Mouse (Mus musculus): ENCODE results near the gene Sftpd.

The Sftpd gene

DNA sequence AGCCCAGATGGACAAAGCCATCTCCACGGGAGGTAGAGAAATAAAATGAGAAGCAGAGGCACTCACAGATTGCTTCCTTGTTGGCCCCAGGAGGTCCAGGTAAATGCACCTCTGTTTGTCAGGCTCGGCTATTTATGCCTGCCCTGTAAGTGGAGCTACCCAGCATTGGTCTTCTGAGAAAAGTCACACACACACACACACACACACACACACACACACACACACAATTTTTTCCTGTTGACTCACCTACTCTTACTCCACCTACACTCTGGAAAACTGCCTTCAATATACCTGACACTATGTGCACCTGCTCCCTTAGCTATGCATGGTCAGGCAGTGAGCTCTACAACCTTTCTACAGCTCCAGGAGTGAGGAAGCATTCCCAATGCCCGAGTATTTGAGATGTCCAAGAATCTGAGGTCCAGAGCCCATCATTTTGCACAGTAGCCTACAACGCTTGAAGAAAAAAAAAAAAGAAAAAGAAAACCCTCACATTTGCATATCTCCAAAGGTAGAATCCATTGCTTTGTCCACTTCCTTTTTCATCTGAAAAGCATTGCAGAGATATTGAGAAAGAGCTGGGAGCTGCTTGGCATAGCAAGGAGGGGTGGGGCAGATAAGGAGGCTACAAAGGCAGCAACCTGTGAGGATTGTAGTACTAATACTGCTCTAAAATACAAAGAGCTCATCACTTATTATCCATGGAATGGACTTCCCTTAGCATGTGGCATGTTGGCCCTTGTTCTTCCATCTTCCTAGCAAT lies at the start of gene Sftpd:
Sftpd (minus strand) TSS at position 91 of the 763 bp plus-strand sequence.
- POLR2A ChIA-PET: interaction anchor here in 1 of 4 experiments (0.8 kb wide), 1 partner anchor 12 kb away, joined by 3 read pairs; no protein-coding TSS in a partner anchor
- CTCF ChIA-PET: no interaction called here

GRCm38 (mm10) chr14:41198037-41198730 lies 13.2 kb upstream of the Sftpd start:
- POLR2A ChIA-PET: no interaction called here

GRCm38 (mm10) chr14:41189496-41189895 lies 4.5 kb upstream of the Sftpd start:
- POLR2A ChIA-PET: no interaction called here
- CTCF ChIA-PET: no interaction called here

More at GRCm38 (mm10) chr14:41198037-41198730, 13.2 kb upstream of the Sftpd start:
- CTCF ChIA-PET: no interaction called here

- ChIA-PET CTCF (no interaction called here), POLR2A (no interaction called here)
Measured at GRCm38 (mm10) chr14:41174802-41175201, 10.1 kb downstream of the Sftpd start.

DNA sequence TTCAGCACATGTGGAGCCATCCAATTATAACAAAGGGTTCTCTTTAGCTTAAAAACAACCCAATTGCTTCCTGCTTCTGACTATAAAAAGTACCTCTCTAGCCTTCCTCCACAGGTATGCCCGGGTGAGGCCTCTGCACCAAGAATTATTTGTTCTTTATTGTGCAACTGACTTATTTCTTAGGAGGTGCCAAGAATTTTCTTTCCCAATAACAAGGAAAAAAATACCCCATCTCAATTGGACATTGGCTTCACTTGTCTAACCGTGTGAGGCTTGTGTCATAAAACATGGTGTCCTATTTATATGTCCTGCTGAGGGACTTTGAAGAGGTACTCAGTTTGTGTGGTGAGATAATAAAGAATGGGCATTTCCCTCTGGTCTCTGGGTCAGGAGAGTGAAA lies 14.4 kb downstream of the Sftpd start:
- ChIA-PET CTCF (interaction anchor here in 1 of 4 experiments (0.6 kb wide), 1 partner anchor 8 kb away, joined by 3 read pairs; no protein-coding TSS in a partner anchor), POLR2A (no interaction called here)

DNA sequence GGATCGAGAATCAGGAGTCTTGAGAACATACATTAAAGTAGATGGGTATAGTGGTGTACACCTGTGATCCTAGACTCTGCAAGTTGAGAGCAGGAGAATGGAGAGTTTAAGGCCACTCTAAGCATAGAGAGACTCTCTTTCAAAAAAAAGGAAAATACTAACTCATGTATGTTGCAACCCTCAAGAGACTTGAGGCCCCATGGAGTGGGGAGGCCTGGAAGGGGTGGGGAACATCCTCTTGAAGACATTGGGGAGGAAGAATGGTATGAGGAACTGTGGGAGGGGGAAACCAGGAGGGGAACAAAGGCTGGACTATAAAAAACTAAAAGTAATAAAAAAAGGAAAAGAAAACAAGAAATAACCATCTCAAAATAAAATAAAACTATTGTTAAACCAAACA lies 16.4 kb downstream of the Sftpd start:
- ChIA-PET POLR2A (no interaction called here), CTCF (no interaction called here)

- CTCF ChIA-PET: no interaction called here
- POLR2A ChIA-PET: no interaction called here
Measured at GRCm38 (mm10) chr14:41167278-41167677, 17.7 kb downstream of the Sftpd start.

DNA sequence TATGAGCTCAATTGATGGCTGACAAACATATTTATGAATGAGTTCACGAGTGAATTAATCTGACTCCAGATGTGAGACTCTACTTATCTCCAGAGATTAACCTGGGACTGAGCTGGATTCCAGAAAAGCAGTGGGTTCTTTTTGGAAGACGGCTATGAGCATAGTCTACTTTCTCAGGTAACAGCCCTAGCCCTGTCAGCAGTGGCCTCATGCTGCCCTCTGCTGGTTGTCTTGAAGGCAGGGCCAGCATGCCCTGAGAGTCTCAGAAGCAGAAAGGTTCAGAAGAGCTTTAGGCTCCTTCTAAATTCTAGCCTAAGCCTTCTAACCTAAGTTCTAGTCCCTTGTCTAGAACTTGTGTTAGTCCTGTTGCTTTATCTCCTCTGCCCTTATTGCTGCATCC lies 22.3 kb downstream of the Sftpd start:
- CTCF ChIA-PET: interaction anchor here (0.6 to 2.7 kb wide), 26 partner anchors 8 to 194 kb away, joined by 3 to 30 read pairs (median 5); no protein-coding TSS in a partner anchor
- POLR2A ChIA-PET: interaction anchor here in 2 of 4 experiments (0.7 to 0.9 kb wide), 3 partner anchors 72 to 1702 kb away, joined by 3 to 4 read pairs (median 4); no protein-coding TSS in a partner anchor

DNA sequence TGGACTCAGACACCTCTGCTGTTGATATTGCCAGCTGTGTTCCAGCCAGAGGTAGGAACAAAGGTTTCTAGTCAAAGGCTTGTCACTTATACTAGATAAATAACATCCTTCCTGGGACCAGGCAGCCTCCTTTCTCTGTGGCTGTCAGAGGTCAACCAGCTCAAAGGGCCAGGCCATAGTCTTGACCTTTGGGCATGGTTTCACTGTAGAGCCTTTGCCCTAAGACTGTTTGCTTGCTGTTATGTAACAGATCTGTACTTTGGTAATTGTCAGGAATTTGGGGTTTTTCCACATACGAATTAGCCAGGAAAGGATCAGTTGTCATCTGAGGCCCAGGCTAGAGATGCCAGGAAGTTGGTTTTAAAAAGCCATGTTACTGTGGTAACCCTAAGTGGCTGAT lies 24.2 kb downstream of the Sftpd start:
- CTCF ChIA-PET: interaction anchor here in 3 of 4 experiments (0.7 to 2.5 kb wide), 5 partner anchors 13 to 402 kb away, joined by 3 to 30 read pairs (median 3); no protein-coding TSS in a partner anchor
- POLR2A ChIA-PET: no interaction called here

- ChIA-PET CTCF (no interaction called here), POLR2A (no interaction called here)
Measured at GRCm38 (mm10) chr14:41160076-41160475, 24.9 kb downstream of the Sftpd start.

DNA sequence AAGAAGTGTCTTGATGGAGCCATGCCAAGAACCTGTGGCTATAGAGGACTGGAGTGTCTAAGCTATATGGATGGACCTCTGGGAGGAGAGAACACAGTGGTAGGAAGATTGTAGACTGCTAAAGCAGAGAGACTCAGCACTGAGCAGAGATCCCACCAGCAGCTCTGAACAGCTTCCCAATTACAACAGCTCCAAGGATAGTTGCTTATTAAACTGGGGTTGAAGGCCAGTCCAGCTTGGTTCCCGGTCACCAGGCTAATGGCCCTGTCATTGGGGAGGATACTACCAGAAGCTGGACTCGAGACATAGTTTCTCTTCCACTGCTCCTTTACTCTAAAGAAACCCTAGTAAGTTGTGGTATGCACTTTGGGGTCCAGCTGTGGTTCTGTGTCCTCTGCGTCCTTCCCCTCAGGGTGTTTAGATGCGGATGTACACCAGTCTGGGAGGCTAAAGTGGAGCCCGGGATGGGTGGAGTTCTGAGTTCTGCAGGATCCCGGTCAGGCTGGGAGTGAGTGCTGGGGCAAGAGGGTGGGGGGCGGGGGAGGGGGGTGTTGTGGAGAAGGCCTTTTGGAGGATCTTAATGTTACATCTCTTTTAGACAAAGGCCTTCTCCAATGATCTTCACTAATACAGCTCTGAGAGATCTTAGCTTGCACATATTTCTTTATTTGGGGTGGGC lies 33.6 kb downstream of the Sftpd start, which contains the start of gene Mbl1:
Mbl1 (plus strand) TSS at position 239 of the 679 bp plus-strand sequence.
- POLR2A ChIA-PET: interaction anchor here in 1 of 4 experiments (0.8 kb wide), 1 partner anchor 480 kb away, joined by 3 read pairs; no protein-coding TSS in a partner anchor
- CTCF ChIA-PET: no interaction called here

DNA sequence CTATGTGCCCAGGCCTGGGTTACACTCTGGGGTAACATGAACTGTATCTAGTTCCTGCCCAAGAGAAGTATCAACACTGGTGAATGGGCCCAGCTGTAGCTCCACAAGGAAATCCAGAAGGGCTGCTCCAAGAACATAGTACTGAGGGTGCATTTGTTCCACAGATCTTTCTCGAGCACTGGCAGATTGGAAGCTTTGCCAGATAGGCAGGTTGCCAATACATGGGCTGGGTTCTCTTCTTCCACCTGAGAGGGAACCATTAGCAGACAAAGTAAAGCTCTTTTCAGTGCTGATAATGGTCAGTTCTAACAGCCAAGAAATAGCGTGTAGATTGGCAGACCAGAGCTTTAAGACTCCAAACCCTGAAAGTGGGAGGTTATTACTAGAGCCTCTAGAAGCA lies 37.6 kb downstream of the Sftpd start:
- POLR2A ChIA-PET: interaction anchor here in 1 of 4 experiments (1.1 kb wide), 1 partner anchor 11 kb away, joined by 4 read pairs; no protein-coding TSS in a partner anchor
- CTCF ChIA-PET: interaction anchor here in 1 of 4 experiments (0.6 kb wide), 1 partner anchor 13 kb away, joined by 3 read pairs; no protein-coding TSS in a partner anchor

GRCm38 (mm10) chr14:41146922-41147321 lies 38.0 kb downstream of the Sftpd start:
- CTCF ChIA-PET: no interaction called here
- POLR2A ChIA-PET: no interaction called here

DNA sequence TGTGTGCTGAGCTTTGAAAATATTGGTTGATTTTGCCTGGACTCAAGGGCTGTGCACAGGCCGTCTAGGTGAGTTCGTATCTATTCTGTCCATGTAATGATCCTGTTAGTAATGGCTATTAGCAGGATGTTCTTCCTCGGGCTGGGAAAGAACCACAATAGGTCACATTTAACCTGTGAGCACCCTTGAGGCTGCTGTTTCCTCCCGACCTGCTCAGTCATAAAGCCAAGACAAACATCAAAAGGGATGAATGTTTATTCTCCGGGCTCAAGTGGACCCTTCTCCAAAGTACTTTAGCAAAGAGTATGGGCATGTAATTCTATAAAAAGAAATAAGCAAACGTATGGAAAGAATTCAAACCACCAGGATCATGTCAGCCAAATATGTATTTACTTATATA lies 38.9 kb downstream of the Sftpd start:
- ChIA-PET POLR2A (no interaction called here), CTCF (no interaction called here)

DNA sequence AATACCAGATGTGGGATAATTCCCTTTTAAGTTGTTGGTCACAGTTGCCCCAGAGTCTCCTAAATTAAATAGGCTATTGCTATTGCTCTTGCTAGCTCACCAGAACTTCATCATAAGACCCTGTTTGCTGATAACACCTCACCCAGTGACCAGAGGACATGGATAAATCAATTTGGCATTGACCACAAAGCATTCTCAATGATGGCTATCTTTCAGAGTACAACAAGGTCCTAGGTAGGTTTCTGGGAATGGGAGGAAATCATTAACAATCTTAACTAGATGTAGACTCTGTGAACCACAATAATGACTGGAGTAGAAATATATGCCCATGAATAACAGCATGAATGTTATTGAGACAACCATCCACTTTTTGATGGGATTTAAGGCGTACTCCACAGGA lies 44.3 kb downstream of the Sftpd start:
- ChIA-PET CTCF (no interaction called here), POLR2A (no interaction called here)

DNA sequence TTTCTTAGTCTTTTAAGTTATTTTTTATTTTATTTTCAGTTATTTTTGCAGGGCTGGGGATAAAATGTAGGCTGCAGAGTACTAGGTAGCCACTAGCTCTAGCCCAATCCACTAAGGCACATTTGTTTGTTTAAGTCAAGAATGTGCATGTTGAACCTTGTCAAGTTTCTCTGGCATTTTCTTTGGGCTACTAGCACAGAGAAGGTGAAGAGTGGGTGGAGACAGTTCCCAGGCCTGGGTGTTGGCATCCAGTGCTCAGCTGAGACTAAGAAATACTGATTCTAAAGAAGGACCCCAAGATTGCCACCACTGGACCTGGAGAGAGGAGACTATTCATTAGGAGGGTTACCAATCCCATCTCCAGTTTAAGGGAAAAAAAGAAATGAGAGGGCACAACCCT lies 47.9 kb downstream of the Sftpd start:
- CTCF ChIA-PET: no interaction called here
- POLR2A ChIA-PET: no interaction called here

- ChIA-PET CTCF (no interaction called here), POLR2A (interaction anchor here in 1 of 4 experiments (0.7 kb wide), 1 partner anchor 280 kb away, joined by 3 read pairs; no protein-coding TSS in a partner anchor)
Measured at GRCm38 (mm10) chr14:41131540-41131939, 53.4 kb downstream of the Sftpd start, which contains the start of gene Sftpa1. Sftpa1 (plus strand) TSS chr14:41131782.

DNA sequence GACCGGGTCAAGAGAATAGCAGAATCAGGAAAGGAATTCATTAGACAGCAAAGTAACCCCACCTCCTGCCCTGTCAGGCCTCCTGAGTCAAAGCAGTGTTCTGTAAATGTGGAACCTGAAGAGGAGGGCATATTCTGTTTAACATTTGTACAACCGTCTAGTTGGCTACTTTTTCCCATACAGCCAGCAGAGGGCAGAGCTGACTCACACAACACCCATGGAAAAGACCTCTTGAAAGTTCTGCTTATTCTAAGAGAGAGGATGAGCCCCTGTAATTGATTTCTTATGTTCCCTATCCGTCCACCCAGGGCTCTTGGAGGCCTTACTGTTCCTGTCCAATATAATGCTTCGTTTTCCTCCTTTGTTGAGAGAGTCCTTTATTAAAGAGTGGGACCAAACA lies 57.0 kb downstream of the Sftpd start:
- POLR2A ChIA-PET: no interaction called here

DNA sequence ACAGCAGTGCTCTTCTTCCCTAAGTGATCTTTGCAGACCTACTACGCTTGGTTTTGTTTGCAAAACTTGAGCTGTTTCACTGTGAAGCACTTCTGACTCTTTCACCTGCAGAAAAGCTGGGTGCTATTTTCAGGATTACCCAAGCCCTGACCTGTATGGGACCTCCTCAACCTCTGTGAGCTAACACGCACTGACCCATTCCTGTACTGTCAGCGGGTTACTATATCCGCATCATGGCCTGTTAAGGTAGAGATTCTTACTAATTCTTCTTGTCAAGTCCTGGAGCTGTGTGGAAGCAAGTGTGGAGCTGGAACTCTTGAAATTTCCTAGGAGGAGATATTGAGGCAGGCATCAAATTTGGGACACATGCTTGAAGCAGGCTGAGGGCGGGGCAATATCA lies 60.3 kb downstream of the Sftpd start:
- CTCF ChIA-PET: no interaction called here
- POLR2A ChIA-PET: no interaction called here

More for the DNA sequence above, 57.0 kb downstream of the Sftpd start:
- CTCF ChIA-PET: interaction anchor here in 3 of 4 experiments (0.8 to 1.4 kb wide), 5 partner anchors 9 to 57 kb away, joined by 3 to 6 read pairs (median 4); no protein-coding TSS in a partner anchor
